Mouse (Mus musculus): ENCODE measurements at regions not wholly inside any gene's neighbourhood (a gene's known extent, or its start where the extent isn't known, plus 50 kb on each side); places are given as distances from the start of the nearest gene placed in this dataset.

- TF ChIP-seq USF2 (IDR thresholded peaks at IDR 0.05; ENCODE audit: borderline replicate concordance in 1 of 2, insufficient read depth in 1 of 2, low read depth in 1 of 2, low read length in 2 of 2) (no peak), EP300 (IDR thresholded peaks at IDR 0.05; ENCODE audit: low read depth in 1 of 2, low read length in 2 of 2) (no peak), HCFC1 (IDR thresholded peaks at IDR 0.05; ENCODE audit: low read depth, low read length) (no peak), CHD2 (IDR thresholded peaks at IDR 0.05; ENCODE audit: low read length) (no peak), CTCF (IDR thresholded peaks at IDR 0.05 in 2 of 3, conservative IDR thresholded peaks at IDR 0.05 in 1 of 3; ENCODE audit: control insufficient read depth in 1 of 3, insufficient read depth in 1 of 3, low read depth in 2 of 3, low read length in 3 of 3, poor library complexity in 1 of 3, severe bottlenecking in 1 of 3) (no peak), USF1 (IDR thresholded peaks at IDR 0.05; ENCODE audit: low read depth, low read length) (no peak), MXI1 (IDR thresholded peaks at IDR 0.05; ENCODE audit: low read depth, low read length) (no peak), ELF1 (IDR thresholded peaks at IDR 0.05; ENCODE audit: low read depth, low read length) (no peak)
Measured at GRCm38 (mm10) chr19:27519326-27520061, 89.9 kb upstream of the Pum3 start.

GRCm38 (mm10) chr19:27514267-27514666 is 84.6 kb upstream of the Pum3 start:
- Histone ChIP-seq H3K79me2 (ENCODE audit: control insufficient read depth, insufficient read depth, low read length, poor library complexity) (no peaks in the 10 kb centered on the region), H3K27me3 (ENCODE audit: control insufficient read depth in 1 of 2, insufficient read depth in 2 of 2, low read length in 2 of 2) (no peaks in the 10 kb centered on the region; a peak in 1 of 4 replicates), H3K9ac (ENCODE audit: control insufficient read depth, low read depth, low read length, poor library complexity, severe bottlenecking) (no peak overlapping the region), H3K4me1 (ENCODE audit: control insufficient read depth in 1 of 2, insufficient read depth in 2 of 2, low read length in 2 of 2) (no peaks in the 10 kb centered on the region), H3K27ac (ENCODE audit: control insufficient read depth, low read depth, low read length) (no peak overlapping the region), H3K9me3 (replicated peaks; ENCODE audit: insufficient read depth, low read length) (no peaks in the 10 kb centered on the region), H3K4me3 (ENCODE audit: control insufficient read depth in 1 of 2, insufficient read depth in 1 of 2, low read depth in 2 of 2, low read length in 2 of 2) (no peak overlapping the region), H3K36me3 (ENCODE audit: control insufficient read depth in 1 of 2, insufficient read depth in 2 of 2, low read length in 2 of 2) (no peaks in the 10 kb centered on the region)
- DNase-seq (ENCODE audit: low read depth, low spot score) = no peak
- TF ChIP-seq RCOR1 (IDR thresholded peaks at IDR 0.05; ENCODE audit: low read depth, low read length) (no peak), MAFK (IDR thresholded peaks at IDR 0.05; ENCODE audit: borderline replicate concordance, low read depth, low read length) (no peak), MYC (IDR thresholded peaks at IDR 0.05; ENCODE audit: low read depth, low read length) (no peak), NELFE (IDR thresholded peaks at IDR 0.05; ENCODE audit: low read depth, low read length) (no peak)

More at GRCm38 (mm10) chr19:27519326-27520061, 89.9 kb upstream of the Pum3 start:
- Histone ChIP-seq H3K79me2 (ENCODE audit: control insufficient read depth, insufficient read depth, low read length, poor library complexity) (no peaks in the 10 kb centered on the region), H3K4me3 (ENCODE audit: control insufficient read depth in 1 of 2, insufficient read depth in 1 of 2, low read depth in 2 of 2, low read length in 2 of 2) (no peak overlapping the region), H3K9ac (ENCODE audit: control insufficient read depth, low read depth, low read length, poor library complexity, severe bottlenecking) (no peak overlapping the region), H3K36me3 (ENCODE audit: control insufficient read depth in 1 of 2, insufficient read depth in 2 of 2, low read length in 2 of 2) (no peaks in the 10 kb centered on the region), H3K9me3 (replicated peaks; ENCODE audit: insufficient read depth, low read length) (no peaks in the 10 kb centered on the region), H3K27ac (ENCODE audit: control insufficient read depth, low read depth, low read length) (no peak overlapping the region), H3K4me1 (ENCODE audit: control insufficient read depth in 1 of 2, insufficient read depth in 2 of 2, low read length in 2 of 2) (no peaks in the 10 kb centered on the region), H3K27me3 (ENCODE audit: control insufficient read depth in 1 of 2, insufficient read depth in 2 of 2, low read length in 2 of 2) (no peaks in the 10 kb centered on the region)
- no peak for DNase-seq (ENCODE audit: low read depth, low spot score)

- no peak overlapping the region for H3K4me3 ChIP-seq (ENCODE audit: control insufficient read depth in 1 of 2, insufficient read depth in 1 of 2, low read depth in 2 of 2, low read length in 2 of 2)
- no peak for TF ChIP-seq MYC (IDR thresholded peaks at IDR 0.05; ENCODE audit: low read depth, low read length)
- no peak for TF ChIP-seq TBP (IDR thresholded peaks at IDR 0.05; ENCODE audit: low read depth, low read length)
- TF ChIP-seq GATA1 (IDR thresholded peaks at IDR 0.05; ENCODE audit: low read depth, low read length) = no peak
- no peak for TF ChIP-seq ZKSCAN1 (IDR thresholded peaks at IDR 0.05; ENCODE audit: low read depth, low read length)
- no peak for TF ChIP-seq EP300 (IDR thresholded peaks at IDR 0.05; ENCODE audit: low read depth in 1 of 2, low read length in 2 of 2)
- TF ChIP-seq CHD1 (IDR thresholded peaks at IDR 0.05; ENCODE audit: low read depth, low read length) = no peak
- no peak for TF ChIP-seq SMC3 (IDR thresholded peaks at IDR 0.05; ENCODE audit: low read depth, low read length)
- TF ChIP-seq GABPA (IDR thresholded peaks at IDR 0.05; ENCODE audit: low read depth, low read length) = no peak
- TF ChIP-seq ETS1 (IDR thresholded peaks at IDR 0.05; ENCODE audit: low read depth, low read length) = no peak
- TF ChIP-seq MAX (IDR thresholded peaks at IDR 0.05; ENCODE audit: low read length) = no peak
- no peak for TF ChIP-seq BHLHE40 (IDR thresholded peaks at IDR 0.05; ENCODE audit: borderline replicate concordance, low read depth, low read length)
- no peak for TF ChIP-seq ZC3H11A (IDR thresholded peaks at IDR 0.05; ENCODE audit: low read depth, low read length)
- no peak for TF ChIP-seq ELF1 (IDR thresholded peaks at IDR 0.05; ENCODE audit: low read depth, low read length)
- TF ChIP-seq TAL1 (IDR thresholded peaks at IDR 0.05; ENCODE audit: low read length) = no peak
- no peaks in the 10 kb centered on the region for H3K4me1 ChIP-seq (ENCODE audit: control insufficient read depth in 1 of 2, insufficient read depth in 2 of 2, low read length in 2 of 2)
- H3K36me3 ChIP-seq (ENCODE audit: control insufficient read depth in 1 of 2, insufficient read depth in 2 of 2, low read length in 2 of 2) = no peaks in the 10 kb centered on the region
- no peak for DNase-seq (ENCODE audit: low read depth, low spot score)
- no peaks in the 10 kb centered on the region for H3K79me2 ChIP-seq (ENCODE audit: control insufficient read depth, insufficient read depth, low read length, poor library complexity)
- H3K27ac ChIP-seq (ENCODE audit: control insufficient read depth, low read depth, low read length) = no peak overlapping the region
- no peak overlapping the region for H3K9ac ChIP-seq (ENCODE audit: control insufficient read depth, low read depth, low read length, poor library complexity, severe bottlenecking)
- no peaks in the 10 kb centered on the region; a peak in 1 of 4 replicates for H3K27me3 ChIP-seq (ENCODE audit: control insufficient read depth in 1 of 2, insufficient read depth in 2 of 2, low read length in 2 of 2)
- H3K9me3 ChIP-seq (replicated peaks; ENCODE audit: insufficient read depth, low read length) = no peaks in the 10 kb centered on the region
Measured at GRCm38 (mm10) chr19:27513535-27513934, 83.9 kb upstream of the Pum3 start.

Data from MEL (cell line).